Mouse (Mus musculus): ENCODE results near the gene Hcrtr1. TPM values are rescaled to one million over a fixed set of nuclear protein-coding genes. Genes with fewer than 3 reads are reported as not detected.
A peak's percentile ranks its signal among the peaks of the same experiment; 100 is the strongest.

Gene Hcrtr1
- polyA plus RNA-seq, 1 experiment from 2014 or later: 0.49 TPM

GRCm38 (mm10) chr4:130102111-130102651 lies 37.0 kb downstream of the Hcrtr1 start, which contains the start of gene Pef1:
Gene Pef1 (plus strand): TSS chr4:130102558.
- H3K27ac ChIP-seq (ENCODE audit: low read length): peak within 1 kb of the TSS; percentile 70
- H3K4me3 ChIP-seq (replicated peaks; ENCODE audit: low read length): no peak within 1 kb of the TSS
- H3K27me3 ChIP-seq (ENCODE audit: control insufficient read depth, insufficient read depth, low read length): no peaks in the 10 kb centered on the region
- H3K4me2 ChIP-seq (ENCODE audit: low read depth, low read length): peak within 1 kb of the TSS; percentile 13
- H3K9me3 ChIP-seq (replicated peaks; ENCODE audit: control insufficient read depth, low read length): 0 out of 2 replicates have a peak, but pooled peaks cover 3% of the 10 kb centered on the region
- WGBS: 7% methylated on average over 6 of the region's 6 CpGs
- no peak within 1 kb of the TSS for H3K9ac ChIP-seq (ENCODE audit: low read length)
- peak; percentile 11; the same call in 1 of the 2 replicates for ATAC-seq (ENCODE audit: insufficient read depth, low FRiP score)
- peaks cover 22% of the 10 kb centered on the region; the same call in 1 of the 2 replicates for H3K4me1 ChIP-seq (ENCODE audit: control insufficient read depth, insufficient read depth, low read length)
- H3K36me3 ChIP-seq (ENCODE audit: control insufficient read depth, insufficient read depth, low read length): no peaks in the 10 kb centered on the region; the same call in 1 of the 2 replicates

DNA sequence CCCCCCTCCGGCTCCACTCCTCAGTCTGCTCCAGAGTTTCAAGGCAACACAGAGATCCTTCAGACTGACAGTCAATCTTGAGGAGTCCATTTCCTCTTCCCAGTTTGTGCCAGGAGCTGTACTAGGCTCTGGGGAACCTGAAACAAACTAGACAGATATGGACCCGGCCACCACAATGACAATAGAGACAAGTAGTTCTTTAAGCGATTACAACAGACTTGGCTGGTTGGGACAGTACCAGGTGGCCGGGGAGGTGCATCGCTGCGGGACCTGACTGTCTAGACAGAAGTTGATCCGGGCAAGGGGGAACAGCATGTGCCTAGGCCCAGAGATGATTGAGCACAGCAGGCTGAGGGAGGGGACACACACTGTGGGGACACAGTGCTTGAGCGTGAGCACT lies 38.0 kb downstream of the Hcrtr1 start:
- WGBS: 33% methylated on average over 8 of the region's 8 CpGs
- Histone ChIP-seq H3K27me3 (ENCODE audit: control insufficient read depth, insufficient read depth, low read length) (no peaks in the 10 kb centered on the region), H3K36me3 (ENCODE audit: control insufficient read depth, insufficient read depth, low read length) (no peaks in the 10 kb centered on the region; the same call in 1 of the 2 replicates), H3K9me3 (replicated peaks; ENCODE audit: control insufficient read depth, low read length) (0 out of 2 replicates have a peak, but pooled peaks cover 3% of the 10 kb centered on the region), H3K4me2 (ENCODE audit: low read depth, low read length) (peak overlapping the region; percentile 13), H3K9ac (ENCODE audit: low read length) (no peak overlapping the region), H3K4me3 (replicated peaks; ENCODE audit: low read length) (no peak overlapping the region), H3K4me1 (ENCODE audit: control insufficient read depth, insufficient read depth, low read length) (peaks cover 18% of the 10 kb centered on the region; the same call in 1 of the 2 replicates), H3K27ac (ENCODE audit: low read length) (no peak overlapping the region; the same call in 1 of the 2 replicates)
- ATAC-seq (ENCODE audit: insufficient read depth, low FRiP score): no peak

- Histone ChIP-seq H3K27ac (ENCODE audit: low read length) (no peak overlapping the region), H3K9ac (ENCODE audit: low read length) (no peak overlapping the region), H3K4me2 (ENCODE audit: low read depth, low read length) (no peak overlapping the region), H3K9me3 (replicated peaks; ENCODE audit: control insufficient read depth, low read length) (no peaks in the 10 kb centered on the region), H3K27me3 (ENCODE audit: control insufficient read depth, insufficient read depth, low read length) (no peaks in the 10 kb centered on the region), H3K4me3 (replicated peaks; ENCODE audit: low read length) (no peak overlapping the region), H3K36me3 (ENCODE audit: control insufficient read depth, insufficient read depth, low read length) (no peaks in the 10 kb centered on the region; the same call in 1 of the 2 replicates), H3K4me1 (ENCODE audit: control insufficient read depth, insufficient read depth, low read length) (no peaks in the 10 kb centered on the region)
- WGBS: 68% methylated on average over 3 of the region's 3 CpGs
- ATAC-seq (ENCODE audit: insufficient read depth, low FRiP score): no peak
Measured at GRCm38 (mm10) chr4:130095137-130095536, 44.0 kb downstream of the Hcrtr1 start.

DNA sequence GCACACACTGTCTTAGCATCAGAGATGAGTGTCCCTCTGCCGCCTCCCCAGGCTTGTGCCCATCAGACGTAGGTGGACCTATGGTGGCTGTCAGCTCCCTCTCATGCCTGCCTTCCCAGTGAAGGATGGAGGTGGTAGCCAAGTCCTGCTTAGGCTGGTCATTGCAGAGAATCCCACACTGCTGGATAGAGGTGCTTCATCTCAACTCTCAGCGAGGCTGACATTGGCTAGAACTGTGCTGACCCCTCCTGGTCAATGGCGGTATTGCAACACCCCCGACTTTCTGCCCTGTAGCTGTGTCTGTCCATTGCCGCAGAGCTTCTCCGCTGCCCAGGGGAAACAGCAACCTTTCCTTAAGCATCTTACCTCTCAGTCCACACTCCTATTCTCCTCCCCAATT lies 51.9 kb downstream of the Hcrtr1 start:
- H3K4me3 ChIP-seq (replicated peaks; ENCODE audit: low read length): no peak overlapping the region
- H3K36me3 ChIP-seq (ENCODE audit: control insufficient read depth, insufficient read depth, low read length): no peaks in the 10 kb centered on the region
- H3K4me2 ChIP-seq (ENCODE audit: low read depth, low read length): no peak overlapping the region
- WGBS: 15% methylated on average over 7 of the region's 7 CpGs
- H3K4me1 ChIP-seq (ENCODE audit: control insufficient read depth, insufficient read depth, low read length): no peaks in the 10 kb centered on the region; the same call in 1 of the 2 replicates
- no peaks in the 10 kb centered on the region for H3K9me3 ChIP-seq (replicated peaks; ENCODE audit: control insufficient read depth, low read length)
- H3K27ac ChIP-seq (ENCODE audit: low read length): no peak overlapping the region
- ATAC-seq (ENCODE audit: insufficient read depth, low FRiP score): peak; percentile 14; the same call in 1 of the 2 replicates
- no peak overlapping the region for H3K9ac ChIP-seq (ENCODE audit: low read length)
- H3K27me3 ChIP-seq (ENCODE audit: control insufficient read depth, insufficient read depth, low read length): no peaks in the 10 kb centered on the region

DNA sequence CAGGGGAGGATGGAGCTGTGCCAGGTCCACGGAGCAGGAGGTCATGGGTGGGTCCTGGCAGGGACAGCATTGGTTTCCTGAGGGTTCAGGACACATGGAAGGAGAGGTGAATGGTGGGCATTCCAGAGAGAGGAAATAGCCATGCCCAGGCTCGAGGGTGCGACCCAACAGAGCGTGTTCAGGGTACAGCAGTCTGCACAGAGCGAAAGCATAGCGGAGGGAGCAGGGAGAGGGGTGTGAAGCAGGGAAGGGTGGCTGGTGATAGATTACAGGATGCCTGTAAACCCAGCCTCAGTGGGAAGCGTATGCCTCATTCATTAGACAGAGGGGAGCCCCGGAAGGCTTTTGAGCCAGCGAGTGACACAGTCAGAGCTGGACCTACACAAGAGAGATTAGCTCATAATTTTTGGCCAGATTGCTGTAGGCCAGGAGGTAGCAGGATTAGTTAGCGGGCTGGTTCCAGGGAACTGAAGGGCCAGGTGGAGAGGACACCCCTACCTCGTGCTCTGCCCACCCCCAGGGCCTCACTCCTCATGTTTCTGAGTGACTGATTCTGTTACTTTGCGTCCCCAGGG lies 53.8 kb downstream of the Hcrtr1 start:
- 75% methylated on average over 12 of the region's 12 CpGs for WGBS
- H3K36me3 ChIP-seq (ENCODE audit: control insufficient read depth, insufficient read depth, low read length): no peaks in the 10 kb centered on the region
- H3K4me3 ChIP-seq (replicated peaks; ENCODE audit: low read length): no peak overlapping the region
- ATAC-seq (ENCODE audit: insufficient read depth, low FRiP score): no peak
- no peaks in the 10 kb centered on the region for H3K9me3 ChIP-seq (replicated peaks; ENCODE audit: control insufficient read depth, low read length)
- H3K27ac ChIP-seq (ENCODE audit: low read length): no peak overlapping the region
- H3K27me3 ChIP-seq (ENCODE audit: control insufficient read depth, insufficient read depth, low read length): no peaks in the 10 kb centered on the region
- no peak overlapping the region for H3K9ac ChIP-seq (ENCODE audit: low read length)
- H3K4me1 ChIP-seq (ENCODE audit: control insufficient read depth, insufficient read depth, low read length): no peaks in the 10 kb centered on the region; the same call in 1 of the 2 replicates
- H3K4me2 ChIP-seq (ENCODE audit: low read depth, low read length): no peak overlapping the region

GRCm38 (mm10) chr4:130084331-130084945 lies 54.7 kb downstream of the Hcrtr1 start:
- ATAC-seq (ENCODE audit: insufficient read depth, low FRiP score): no peak
- H3K9me3 ChIP-seq (replicated peaks; ENCODE audit: control insufficient read depth, low read length): no peaks in the 10 kb centered on the region
- 52% methylated on average over 7 of the region's 7 CpGs for WGBS
- H3K9ac ChIP-seq (ENCODE audit: low read length): 0 out of 2 replicates have a peak overlapping the region, but pooled peaks have one; percentile 38
- H3K27me3 ChIP-seq (ENCODE audit: control insufficient read depth, insufficient read depth, low read length): no peaks in the 10 kb centered on the region
- no peaks in the 10 kb centered on the region for H3K36me3 ChIP-seq (ENCODE audit: control insufficient read depth, insufficient read depth, low read length)
- no peak overlapping the region for H3K4me3 ChIP-seq (replicated peaks; ENCODE audit: low read length)
- H3K4me1 ChIP-seq (ENCODE audit: control insufficient read depth, insufficient read depth, low read length): no peaks in the 10 kb centered on the region; the same call in 1 of the 2 replicates
- H3K4me2 ChIP-seq (ENCODE audit: low read depth, low read length): no peak overlapping the region
- H3K27ac ChIP-seq (ENCODE audit: low read length): no peak overlapping the region

DNA sequence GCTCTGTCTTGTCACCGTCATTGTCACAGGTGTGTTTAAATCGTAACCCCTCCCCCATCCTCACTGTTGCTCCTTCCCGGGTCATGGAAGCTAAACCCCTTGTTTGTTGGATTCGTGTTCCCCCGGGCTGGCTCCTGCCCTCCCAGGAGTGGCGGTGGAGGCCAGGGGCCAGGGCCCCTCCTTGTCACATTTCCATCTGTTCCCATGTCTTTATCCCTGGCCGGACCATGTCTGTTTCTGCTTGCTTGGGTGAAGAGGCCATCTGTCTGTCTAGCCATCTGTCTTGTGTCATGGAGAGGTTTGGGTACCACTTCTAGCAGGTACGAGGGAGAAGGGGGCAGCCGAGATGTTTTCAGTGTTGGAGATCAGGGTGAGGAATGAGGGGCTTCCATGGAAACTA lies 56.9 kb downstream of the Hcrtr1 start:
- H3K9ac ChIP-seq (ENCODE audit: low read length): no peak overlapping the region
- no peak overlapping the region for H3K4me3 ChIP-seq (replicated peaks; ENCODE audit: low read length)
- no peaks in the 10 kb centered on the region for H3K36me3 ChIP-seq (ENCODE audit: control insufficient read depth, insufficient read depth, low read length)
- no peak for ATAC-seq (ENCODE audit: insufficient read depth, low FRiP score)
- H3K4me1 ChIP-seq (ENCODE audit: control insufficient read depth, insufficient read depth, low read length): no peaks in the 10 kb centered on the region; the same call in 1 of the 2 replicates
- WGBS: 44% methylated on average over 9 of the region's 9 CpGs
- no peak overlapping the region for H3K4me2 ChIP-seq (ENCODE audit: low read depth, low read length)
- no peak overlapping the region for H3K27ac ChIP-seq (ENCODE audit: low read length)
- H3K9me3 ChIP-seq (replicated peaks; ENCODE audit: control insufficient read depth, low read length): no peaks in the 10 kb centered on the region
- H3K27me3 ChIP-seq (ENCODE audit: control insufficient read depth, insufficient read depth, low read length): no peaks in the 10 kb centered on the region

GRCm38 (mm10) chr4:130081345-130082190 lies 57.6 kb downstream of the Hcrtr1 start:
- Histone ChIP-seq H3K36me3 (ENCODE audit: control insufficient read depth, insufficient read depth, low read length) (no peaks in the 10 kb centered on the region), H3K9ac (ENCODE audit: low read length) (no peak overlapping the region), H3K4me2 (ENCODE audit: low read depth, low read length) (no peak overlapping the region), H3K27me3 (ENCODE audit: control insufficient read depth, insufficient read depth, low read length) (no peaks in the 10 kb centered on the region), H3K9me3 (replicated peaks; ENCODE audit: control insufficient read depth, low read length) (no peaks in the 10 kb centered on the region), H3K4me3 (replicated peaks; ENCODE audit: low read length) (no peak overlapping the region), H3K4me1 (ENCODE audit: control insufficient read depth, insufficient read depth, low read length) (no peaks in the 10 kb centered on the region; the same call in 1 of the 2 replicates), H3K27ac (ENCODE audit: low read length) (no peak overlapping the region)
- 69% methylated on average over 19 of the region's 19 CpGs for WGBS
- ATAC-seq (ENCODE audit: insufficient read depth, low FRiP score): peak; percentile 23; the same call in 1 of the 2 replicates

All from stomach, embryonic 16.5 days (tissue).